Mouse (Mus musculus): ENCODE measurements around the gene Vmn1r63. TPM values are rescaled to one million over a fixed set of nuclear protein-coding genes. Genes with fewer than 3 reads are reported as not detected.

The Vmn1r63 gene
- not detected for total RNA-seq (2023)

DNA sequence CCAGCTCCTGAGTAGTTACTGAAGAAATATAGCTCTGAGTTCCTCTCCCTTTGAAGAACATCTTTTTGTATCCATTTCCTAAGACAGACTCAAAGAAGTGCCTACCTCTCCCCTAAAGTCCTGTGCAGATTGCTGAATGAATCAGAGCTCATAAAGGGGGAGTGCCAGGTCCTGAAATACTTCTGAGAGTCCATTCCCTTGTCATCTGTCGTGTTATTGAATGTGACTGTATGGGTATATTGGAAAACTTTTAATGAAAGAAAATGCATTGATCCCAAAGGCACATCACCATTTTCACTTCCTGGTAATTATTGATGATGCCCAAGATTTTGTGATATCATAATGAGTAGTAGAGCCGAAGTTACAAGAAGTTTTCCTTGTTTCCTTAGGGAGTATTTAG, at the start of gene Vmn1r63:
Gene Vmn1r63 (minus strand): TSS at position 101 of the 400 bp plus-strand sequence.

Other genes with a start within 250 kb of the Vmn1r63 start
- not detected for gene Vmn1r61, start 192.2 kb downstream of the Vmn1r63 start, total RNA-seq (2023)
- not detected for gene Vmn1r62, start 131.8 kb downstream of the Vmn1r63 start, total RNA-seq (2023)
- not detected for gene Vmn1r64, start 79.1 kb upstream of the Vmn1r63 start, total RNA-seq (2023)
- gene Vmn1r65, start 205.6 kb upstream of the Vmn1r63 start, total RNA-seq (2023), result not detected
- gene Nlrp4c, start 239.7 kb upstream of the Vmn1r63 start, total RNA-seq (2023), result not detected